Mouse (Mus musculus): ENCODE measurements around the gene Ssbp3.

The Ssbp3 gene

DNA sequence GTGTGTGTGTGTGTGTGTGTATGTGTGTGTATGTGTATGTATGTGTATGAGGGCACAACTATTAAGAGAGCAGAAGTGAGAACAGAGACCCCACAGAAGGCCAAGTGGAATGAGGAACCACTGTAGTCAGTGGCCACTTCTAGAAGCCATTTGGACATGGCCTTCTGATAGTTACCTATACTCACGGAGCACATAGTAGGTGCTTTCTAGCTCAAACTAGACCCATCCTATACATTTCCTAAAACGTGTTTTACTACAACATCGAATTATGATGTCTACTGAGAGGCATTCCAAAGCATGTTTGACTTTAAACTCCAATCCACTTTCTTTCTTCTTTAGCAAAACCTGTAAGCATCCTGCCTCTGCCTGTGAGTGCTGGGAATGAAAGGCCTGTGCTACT lies 4.6 kb upstream of the Ssbp3 start:
- in situ Hi-C loops (cut with MboI, MseI) = loop anchor here (5.0 kb wide), 1 partner anchor 64 kb away; no protein-coding TSS in a partner anchor

GRCm38 (mm10) chr4:106907701-106908425 lies 2.6 kb upstream of the Ssbp3 start:
- in situ Hi-C loops (cut with MboI, MseI) = loop anchor here (5.0 kb wide), 1 partner anchor 66 kb away; no protein-coding TSS in a partner anchor

GRCm38 (mm10) chr4:106908426-106908809 lies 2.1 kb upstream of the Ssbp3 start:
- in situ Hi-C loops (cut with MboI, MseI) = loop anchor here (5.0 kb wide), 1 partner anchor 66 kb away; no protein-coding TSS in a partner anchor

DNA sequence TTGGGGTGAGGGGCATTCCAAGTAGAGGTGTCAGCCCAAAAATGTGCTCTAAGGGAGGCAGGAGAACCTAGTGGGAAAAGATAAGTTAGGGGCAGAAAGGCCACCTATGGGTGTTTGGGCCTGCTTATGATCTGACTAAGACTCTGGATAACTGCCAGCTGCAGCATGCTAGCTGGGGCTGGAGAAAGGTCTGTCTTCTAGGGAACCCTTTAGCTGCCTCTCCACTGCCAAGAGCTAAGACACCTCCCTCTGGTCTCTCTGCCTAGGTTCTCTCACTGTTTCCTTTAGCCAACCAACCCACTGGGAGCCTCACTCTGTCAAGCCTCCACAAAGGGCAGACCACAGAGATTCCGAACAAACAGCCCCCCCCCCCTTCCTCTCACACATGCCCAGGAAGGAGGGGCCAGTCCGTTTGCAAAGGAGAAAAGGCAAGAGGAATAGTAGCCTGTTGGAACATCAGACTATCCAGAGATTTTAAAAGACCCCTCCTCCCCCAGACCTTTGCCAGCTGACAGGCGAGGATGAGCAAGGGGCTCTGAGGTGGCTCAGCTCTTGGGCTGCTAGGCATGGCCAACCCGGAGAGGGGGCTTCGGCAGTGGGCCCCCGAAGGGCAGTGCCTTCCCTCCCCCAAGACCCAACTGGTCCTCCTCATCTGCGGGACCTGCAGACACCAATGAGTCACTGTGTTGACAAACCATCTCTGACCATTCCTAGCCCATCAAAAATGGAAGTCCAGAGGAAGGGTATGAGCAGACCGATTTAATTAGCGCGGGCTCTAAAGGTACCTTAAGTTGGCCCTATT lies 1.4 kb upstream of the Ssbp3 start:
- in situ Hi-C loops (cut with MboI, MseI) = loop anchor here (5.0 kb wide), 1 partner anchor 67 kb away; no protein-coding TSS in a partner anchor

DNA sequence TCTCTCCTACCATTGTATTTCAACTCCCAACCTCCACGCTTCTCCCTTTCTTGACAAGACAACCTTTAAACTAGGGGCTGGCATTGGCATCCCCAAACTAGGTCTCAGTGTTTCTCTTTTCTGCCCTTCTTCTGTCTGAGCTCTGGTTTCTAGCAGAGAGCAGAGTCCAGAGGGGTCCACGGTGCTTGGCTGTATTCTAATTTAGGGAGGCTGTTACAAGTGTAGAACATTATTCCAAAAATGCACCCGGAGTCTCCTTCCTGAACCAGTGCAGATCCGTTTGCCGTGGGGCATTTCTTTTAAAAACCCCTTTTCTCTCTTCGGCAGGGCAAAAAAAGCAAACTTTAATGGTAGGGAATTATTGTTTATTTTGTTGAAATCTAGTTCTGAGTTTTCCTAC lies 704 bp upstream of the Ssbp3 start:
- in situ Hi-C loops (cut with MboI, MseI) = loop anchor here (5.0 kb wide), 1 partner anchor 67 kb away; no protein-coding TSS in a partner anchor

- in situ Hi-C loops (cut with MboI, MseI) = no loop called here
Measured at GRCm38 (mm10) chr4:106911246-106911801, 823 bp downstream of the Ssbp3 start.

DNA sequence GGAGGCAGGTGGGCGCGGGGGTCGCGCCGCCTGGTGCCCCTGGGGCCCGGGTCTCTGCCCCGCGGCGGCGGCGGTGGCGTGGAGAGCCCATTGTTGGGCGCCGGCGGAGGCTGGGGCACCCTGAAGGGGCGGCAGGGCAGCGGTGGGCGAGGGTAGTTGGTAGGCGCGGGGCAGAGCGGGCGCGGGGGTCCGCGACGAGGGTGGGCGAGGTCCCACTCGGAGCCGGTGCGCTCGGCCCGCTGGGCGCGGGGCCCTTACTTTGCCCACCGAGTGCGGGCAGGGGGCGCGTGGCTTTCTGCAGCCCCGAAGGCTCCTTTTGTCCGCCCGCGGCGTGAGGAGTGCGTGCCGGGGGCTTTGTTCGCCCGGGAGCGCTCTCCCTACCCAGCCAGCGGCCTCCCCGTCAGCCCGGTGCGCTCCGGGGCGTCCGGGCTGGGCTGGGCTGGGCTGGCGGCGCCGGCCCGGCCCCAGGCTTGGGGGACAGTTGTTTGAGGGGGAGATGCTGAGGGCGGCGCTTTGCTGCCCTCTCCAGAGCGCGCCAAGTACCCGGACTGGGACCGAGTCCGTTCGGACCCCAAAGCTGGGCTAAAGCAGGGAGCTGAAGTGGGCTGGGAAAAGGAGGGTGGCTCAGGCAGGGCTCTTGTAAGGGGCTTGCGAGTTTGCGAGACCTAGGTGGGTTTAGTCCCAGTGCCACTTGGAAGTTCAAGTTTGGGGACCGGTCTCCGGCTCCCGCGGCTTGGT lies 1.6 kb downstream of the Ssbp3 start:
- in situ Hi-C loops (cut with MboI, MseI) = no loop called here

- in situ Hi-C loops (cut with MboI, MseI) = no loop called here
Measured at GRCm38 (mm10) chr4:106912689-106913041, 2.2 kb downstream of the Ssbp3 start.

DNA sequence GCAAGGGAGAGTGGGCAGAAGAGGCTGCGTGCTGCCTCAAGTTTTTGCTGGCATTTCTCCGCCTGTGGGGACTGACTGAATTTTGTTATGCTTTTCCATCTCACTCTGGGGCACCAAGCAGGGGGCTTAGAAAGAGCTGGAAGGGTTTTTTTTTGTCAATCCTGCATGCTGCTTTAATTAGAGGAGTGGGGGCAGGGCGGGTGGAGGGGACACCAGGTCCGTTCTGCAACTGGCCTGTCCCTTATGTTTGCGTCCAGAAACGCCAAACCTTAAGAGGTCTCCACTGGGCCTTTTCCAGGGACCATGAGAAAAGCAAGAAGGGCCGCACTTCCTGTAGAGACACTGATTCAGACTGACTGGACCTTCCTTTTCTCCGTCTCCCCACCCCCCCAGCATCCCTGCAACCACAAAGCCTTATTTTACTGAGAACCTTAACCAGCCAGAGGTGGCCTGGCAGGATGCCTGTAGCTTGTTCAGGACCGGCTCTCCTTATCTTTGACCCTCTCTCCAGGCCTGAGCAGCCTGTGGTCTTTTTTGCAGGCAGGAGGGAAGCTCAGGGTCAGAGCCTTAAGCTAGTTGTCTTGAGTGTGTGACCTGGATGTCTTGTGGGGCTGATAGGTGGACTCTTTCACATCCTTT lies 3.0 kb downstream of the Ssbp3 start:
- in situ Hi-C loops (cut with MboI, MseI) = no loop called here

GRCm38 (mm10) chr4:106915265-106915664 lies 4.8 kb downstream of the Ssbp3 start:
- in situ Hi-C loops (cut with MboI, MseI) = loop anchor here (5.0 kb wide), 1 partner anchor 252 kb away; no protein-coding TSS in a partner anchor

GRCm38 (mm10) chr4:106918263-106918662 lies 7.8 kb downstream of the Ssbp3 start:
- in situ Hi-C loops (cut with MboI, MseI) = loop anchor here (5.0 kb wide), 1 partner anchor 249 kb away; no protein-coding TSS in a partner anchor

DNA sequence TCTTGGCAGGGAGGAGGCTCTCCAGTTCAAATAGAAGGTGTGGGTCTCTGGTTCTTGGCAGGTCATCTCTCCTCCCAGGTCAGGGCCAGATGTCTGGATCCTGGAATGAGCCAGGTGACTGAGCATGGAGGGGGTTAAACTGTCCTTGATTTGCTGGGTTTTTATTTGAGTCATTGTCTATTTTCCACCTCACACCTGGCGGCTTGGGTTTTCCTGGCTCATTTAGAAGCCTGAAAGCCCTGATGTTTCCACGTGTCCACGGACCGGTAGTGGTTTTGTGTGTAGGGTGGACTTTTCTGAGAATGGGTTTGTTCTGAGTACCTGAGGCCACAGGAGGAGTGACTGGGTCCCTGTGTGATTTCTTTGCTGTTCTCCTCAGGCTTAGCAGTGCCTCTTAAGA lies 9.6 kb downstream of the Ssbp3 start:
- in situ Hi-C loops (cut with MboI, MseI) = no loop called here

DNA sequence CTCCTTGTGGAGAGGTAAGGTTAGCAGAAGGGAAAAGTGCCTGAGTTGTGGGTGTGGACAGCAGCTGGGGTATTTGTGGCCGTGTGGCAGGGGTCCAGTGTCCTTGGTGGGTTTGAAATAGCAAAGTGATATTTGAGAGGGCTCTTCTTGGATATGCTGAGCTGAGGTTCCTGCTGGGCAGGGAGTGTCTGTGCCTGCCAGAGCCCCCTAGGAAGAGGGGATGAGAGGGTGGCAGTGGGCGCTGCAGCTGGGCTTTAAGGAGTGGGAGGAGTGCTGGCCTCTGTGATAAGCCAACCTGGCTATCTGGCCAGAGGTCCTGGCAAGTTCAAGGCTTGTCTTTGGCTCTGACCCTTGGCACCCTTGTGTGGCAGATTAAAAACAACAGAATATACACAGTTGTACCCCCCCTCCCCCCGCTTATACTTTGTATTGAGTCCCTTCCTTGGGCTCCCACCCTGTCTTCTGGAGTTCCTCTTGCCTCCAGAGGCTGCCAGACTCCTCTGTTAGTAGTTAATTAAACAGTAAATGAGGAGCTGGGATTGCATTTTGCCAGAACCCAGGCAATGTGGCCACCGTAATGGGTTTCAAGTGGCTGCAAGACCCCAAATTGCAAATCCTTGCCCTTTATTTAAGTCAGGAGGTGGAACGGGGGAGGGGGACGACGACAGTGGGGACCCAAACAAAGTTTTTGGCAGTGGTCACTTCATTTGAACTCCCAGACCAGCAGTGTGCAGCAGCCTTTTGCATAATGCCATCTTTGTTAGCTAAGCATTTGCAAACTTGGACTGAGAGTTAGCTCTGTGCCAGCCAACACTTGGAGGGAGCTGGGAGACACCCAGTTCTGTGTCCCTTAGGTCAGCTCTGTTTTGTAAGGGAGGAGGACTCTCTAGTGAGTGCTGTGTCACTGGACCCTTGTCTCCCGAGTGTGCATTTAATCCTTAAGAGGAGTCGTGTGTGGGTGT lies 11.2 kb downstream of the Ssbp3 start:
- in situ Hi-C loops (cut with MboI, MseI) = no loop called here

GRCm38 (mm10) chr4:106922919-106923318 lies 12.4 kb downstream of the Ssbp3 start:
- in situ Hi-C loops (cut with MboI, MseI) = no loop called here

DNA sequence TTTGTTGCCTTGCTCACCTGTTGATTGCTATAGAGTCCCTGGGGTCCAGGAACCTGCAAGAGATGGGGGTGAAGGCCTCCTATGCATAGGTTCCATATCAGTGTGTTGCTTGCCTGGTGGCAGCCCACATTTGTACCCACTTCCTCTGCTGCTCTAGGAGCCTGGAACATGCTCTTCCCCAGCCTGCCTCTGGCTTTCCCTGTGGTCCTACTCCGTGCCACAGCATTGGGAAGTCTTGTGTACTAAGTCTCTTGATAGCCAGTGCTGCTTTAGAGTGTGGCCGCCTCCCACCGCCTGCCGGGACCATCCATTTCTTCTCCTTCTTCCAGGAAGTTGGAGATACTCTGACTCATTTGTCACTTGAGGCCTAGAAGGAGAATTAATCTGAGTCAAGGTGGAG lies 13.7 kb downstream of the Ssbp3 start:
- in situ Hi-C loops (cut with MboI, MseI) = no loop called here

GRCm38 (mm10) chr4:106924888-106925287 lies 14.4 kb downstream of the Ssbp3 start:
- in situ Hi-C loops (cut with MboI, MseI) = no loop called here

DNA sequence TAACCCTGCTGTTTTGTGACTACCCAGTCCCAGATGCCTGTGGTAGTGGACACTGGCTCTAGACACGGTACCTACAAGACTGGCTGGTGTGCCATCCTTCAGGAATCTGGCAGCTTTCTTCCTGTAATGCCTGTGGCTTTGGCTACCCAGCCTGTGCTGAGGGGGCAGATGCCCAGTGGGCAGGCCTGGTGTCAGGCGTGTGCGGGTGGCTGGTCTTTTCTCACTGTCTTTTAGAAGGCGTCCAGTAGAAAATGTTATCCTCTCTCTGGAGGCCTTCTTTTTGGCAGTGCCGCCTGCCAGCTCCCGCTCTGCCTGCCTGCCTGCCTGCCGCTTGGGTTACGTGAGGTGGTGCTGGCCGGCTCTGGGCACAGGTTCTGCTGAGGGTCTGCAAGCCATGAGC lies 15.9 kb downstream of the Ssbp3 start:
- in situ Hi-C loops (cut with MboI, MseI) = no loop called here

DNA sequence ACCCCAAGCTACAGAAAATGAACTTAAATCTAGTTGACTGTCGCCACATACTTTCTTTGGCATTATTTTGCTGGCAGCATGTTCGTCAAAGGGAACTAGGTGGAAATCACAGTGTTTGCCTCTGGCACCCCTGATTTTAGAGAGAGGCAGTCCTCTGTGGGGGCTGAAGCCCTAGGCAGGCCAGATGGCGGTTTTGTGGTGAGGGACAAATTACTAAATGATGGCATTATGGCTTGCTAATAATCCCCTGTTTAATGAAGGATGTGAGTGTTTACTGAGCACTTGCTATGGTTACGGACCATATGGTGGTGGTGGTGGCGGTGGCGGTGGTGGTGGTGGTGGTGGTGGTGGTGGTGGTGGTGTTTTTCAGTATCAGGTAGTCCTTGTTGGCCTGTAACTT lies 16.5 kb downstream of the Ssbp3 start:
- in situ Hi-C loops (cut with MboI, MseI) = no loop called here

- in situ Hi-C loops (cut with MboI, MseI) = no loop called here
Measured at GRCm38 (mm10) chr4:106928961-106929360, 18.5 kb downstream of the Ssbp3 start.

DNA sequence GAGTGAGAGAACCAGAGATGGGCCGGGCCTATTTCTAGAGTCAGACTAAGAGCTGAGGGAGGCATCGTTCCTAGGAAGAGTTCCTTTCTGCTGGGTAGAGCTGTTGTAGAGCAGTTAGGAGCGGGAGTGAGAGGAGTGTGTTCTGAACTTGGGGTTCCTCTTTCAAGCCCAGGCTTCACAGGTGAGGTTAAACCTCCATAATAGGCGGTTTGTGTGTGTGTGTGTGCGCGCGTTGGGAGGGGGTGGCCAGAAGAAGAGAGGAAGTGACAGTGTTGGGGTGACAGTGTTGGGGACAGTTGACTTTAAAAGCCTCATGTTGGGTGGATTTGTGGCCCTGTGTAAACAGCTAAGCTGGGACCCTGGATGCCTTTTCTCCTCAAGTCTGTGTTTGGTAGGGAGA lies 22.1 kb downstream of the Ssbp3 start:
- in situ Hi-C loops (cut with MboI, MseI) = loop anchor here (5.0 kb wide), 1 partner anchor 45 kb away; no protein-coding TSS in a partner anchor
